Mouse (Mus musculus) embryonic fibroblast, embryonic 13.5 days (primary cell): ENCODE measurements around the gene Fcer2a.

Experiments
- CTCF ChIP-seq: IDR thresholded peaks from 2 replicates; pipeline ENCODE4 v1.5.1; 2011; ENCODE audit warnings: mild to moderate bottlenecking, control low read depth, low read length, moderate library complexity, borderline replicate concordance; ENCODE audit not compliant: insufficient read depth
- POLR2A ChIP-seq: IDR thresholded peaks from 2 replicates; pipeline ENCODE4 v1.6.1; 2011; ENCODE audit warnings: low read depth, mild to moderate bottlenecking, control low read depth, low read length, moderate library complexity

DNA sequence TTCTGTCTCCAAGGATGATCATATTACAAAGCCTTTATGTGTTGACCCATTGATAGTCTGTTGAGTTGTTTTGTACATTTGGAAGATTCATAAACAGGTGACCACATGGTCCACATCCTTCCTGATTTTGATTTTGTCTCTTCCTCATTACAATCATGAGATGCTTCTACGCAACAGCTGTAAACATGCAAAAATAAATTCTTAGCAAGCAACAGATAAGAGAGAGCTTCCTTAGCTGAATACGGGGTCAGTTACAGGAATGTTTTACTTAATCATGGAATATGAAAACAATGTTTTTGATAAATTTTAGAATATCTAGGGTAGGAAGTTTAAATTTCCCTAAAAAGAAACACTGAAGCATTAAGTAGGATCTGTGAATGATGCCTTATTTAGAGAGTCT, 43.0 kb upstream of the Fcer2a start:
- no peak for TF ChIP-seq POLR2A
- no peak for TF ChIP-seq CTCF
